Mouse (Mus musculus) embryonic facial prominence, embryonic 13.5 days (tissue): ENCODE results near the gene Krt28. TPM values are rescaled to one million over a fixed set of nuclear protein-coding genes. Genes with fewer than 3 reads are reported as not detected.

ENCODE experiments used
- ATAC-seq: fragments of 200-750 bp; cut with Nextera tagmentation; 2 replicates; pipeline ENCODE4 v1.8.0; 2017; ENCODE audit warnings: low read depth; ENCODE audit not compliant: insufficient number of reproducible peaks, insufficient read depth, low FRiP score, low TSS enrichment
- H3K27ac ChIP-seq: fragments of 300-500 bp; sonication (generic); 2 replicates; pipeline ENCODE4 v1.5.1; 2015; ENCODE audit warnings: moderate library complexity, mild to moderate bottlenecking, inconsistent platforms
- H3K27me3 ChIP-seq: fragments of 300-500 bp; sonication (generic); 2 replicates; pipeline ENCODE4 v1.6.1; 2015; ENCODE audit warnings: mild to moderate bottlenecking, inconsistent platforms
- H3K36me3 ChIP-seq: fragments of 300-500 bp; sonication (generic); 2 replicates; pipeline ENCODE4 v1.6.1; 2015; ENCODE audit warnings: mild to moderate bottlenecking, inconsistent platforms
- H3K4me1 ChIP-seq: fragments of 300-500 bp; sonication (generic); 2 replicates; pipeline ENCODE4 v1.6.1; 2015; ENCODE audit warnings: inconsistent platforms
- H3K4me2 ChIP-seq: fragments of 300-500 bp; sonication (generic); 2 replicates; pipeline ENCODE4 v1.6.1; 2015; ENCODE audit warnings: moderate library complexity, mild to moderate bottlenecking, inconsistent platforms
- H3K4me3 ChIP-seq: fragments of 300-500 bp; sonication (generic); 2 replicates; pipeline ENCODE4 v1.5.1; 2015; ENCODE audit warnings: mild to moderate bottlenecking, inconsistent platforms
- H3K9ac ChIP-seq: fragments of 300-500 bp; sonication (generic); 2 replicates; pipeline ENCODE4 v1.6.1; 2015; ENCODE audit warnings: mild to moderate bottlenecking, inconsistent platforms
- H3K9me3 ChIP-seq: fragments of 300-500 bp; sonication (generic); 2 replicates; pipeline ENCODE4 v1.6.1; 2016; ENCODE audit warnings: inconsistent platforms
- WGBS: fragments of 180-500 bp; shearing (Covaris S2); methylation state at CpG from one replicate; pipeline ENCODE4 v1.1.7; 2015; ENCODE audit warnings: mixed read lengths; 5-methylcytosine and 5-hydroxymethylcytosine counted together
- polyA plus RNA-seq: library from polyadenylated mRNA; unstranded; fragments of >200 nt; fragmentation: Nextera tagmentation; extraction: Ambion mirVana; gene quantifications from 2 replicates; pipeline ENCODE4 v1.2.1, GENCODE M21; 2015

Krt28 gene
- 1.1 and 1.4 TPM in 2 replicates for polyA plus RNA-seq

GRCm38 (mm10) chr11:99374803-99375202 is at the start of gene Krt28:
Krt28 (minus strand) TSS chr11:99374903.
- ATAC-seq: no peak
- H3K9ac ChIP-seq: no peak within 1 kb of the TSS
- 81% methylated on average over 13 of the region's 13 CpGs for WGBS
- H3K4me3 ChIP-seq: no peak within 1 kb of the TSS
- H3K4me2 ChIP-seq: no peak within 1 kb of the TSS
- H3K36me3 ChIP-seq: no peaks in the 10 kb centered on the region
- H3K9me3 ChIP-seq: no peaks in the 10 kb centered on the region
- no peaks in the 10 kb centered on the region for H3K4me1 ChIP-seq
- no peak within 1 kb of the TSS for H3K27ac ChIP-seq
- no peaks in the 10 kb centered on the region; the same call in 1 of the 2 replicates for H3K27me3 ChIP-seq

DNA sequence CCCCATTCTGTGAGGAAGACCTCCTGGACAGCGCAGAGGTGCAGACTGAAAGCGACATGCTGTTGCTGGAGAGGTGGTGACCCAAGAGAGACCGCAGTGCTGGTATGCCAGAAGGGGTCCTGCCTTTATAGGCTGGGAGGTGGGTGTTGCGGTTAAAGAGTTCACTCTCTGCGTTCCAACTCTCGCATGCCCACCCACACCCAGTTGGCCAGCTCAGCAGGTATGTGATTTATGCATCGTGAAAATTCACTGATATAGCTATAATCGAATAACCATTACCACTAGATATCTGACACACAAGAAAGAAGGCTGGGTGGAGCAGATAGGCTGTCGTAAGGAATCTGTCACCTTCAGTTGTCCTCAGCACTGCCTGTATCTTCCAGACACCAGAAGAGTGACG is 47.5 kb upstream of the Krt28 start, which contains the start of gene Krt12:
Gene Krt12, minus strand, starts transcription at position 101 of the 400 bp plus-strand sequence.
- H3K27ac ChIP-seq: no peak within 1 kb of the TSS
- no peak within 1 kb of the TSS for H3K4me3 ChIP-seq
- no peak within 1 kb of the TSS for H3K4me2 ChIP-seq
- H3K4me1 ChIP-seq: no peaks in the 10 kb centered on the region
- no peak within 1 kb of the TSS for H3K9ac ChIP-seq
- 85% methylated on average over 10 of the region's 10 CpGs for WGBS
- no peaks in the 10 kb centered on the region for H3K36me3 ChIP-seq
- H3K27me3 ChIP-seq: 0 out of 2 replicates have a peak, but pooled peaks cover 4% of the 10 kb centered on the region
- no peaks in the 10 kb centered on the region for H3K9me3 ChIP-seq
- ATAC-seq: no peak

- H3K4me3 ChIP-seq: no peak overlapping the region
Observed at GRCm38 (mm10) chr11:99420586-99420985, 45.9 kb upstream of the Krt28 start.

DNA sequence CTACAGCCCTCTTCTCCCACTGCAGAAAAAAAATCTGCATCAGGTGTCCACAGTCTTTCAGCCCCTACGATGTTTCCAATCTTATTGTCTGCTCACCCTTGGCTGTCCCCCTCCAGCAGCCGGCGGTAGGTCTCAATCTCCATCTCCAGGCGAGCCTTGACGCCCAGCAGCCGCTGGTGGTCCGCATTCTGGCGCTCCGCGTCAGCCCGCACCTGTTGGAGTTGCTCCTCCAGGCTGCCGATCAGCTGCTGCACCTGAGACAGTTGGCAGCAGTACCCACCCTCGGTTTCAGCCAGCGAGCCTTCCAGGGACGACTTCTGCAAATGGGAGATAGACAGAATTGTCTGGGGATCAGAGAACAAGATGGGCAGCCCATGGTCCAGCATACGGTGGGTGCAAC is 43.1 kb upstream of the Krt28 start:
- Histone ChIP-seq H3K4me1 (no peaks in the 10 kb centered on the region), H3K36me3 (no peaks in the 10 kb centered on the region), H3K27me3 (0 out of 2 replicates have a peak, but pooled peaks cover 4% of the 10 kb centered on the region), H3K4me3 (no peak overlapping the region), H3K27ac (no peak overlapping the region), H3K4me2 (no peak overlapping the region), H3K9ac (no peak overlapping the region), H3K9me3 (no peaks in the 10 kb centered on the region)
- ATAC-seq: no peak
- 72% methylated on average over 16 of the region's 16 CpGs for WGBS

More at GRCm38 (mm10) chr11:99420586-99420985, 45.9 kb upstream of the Krt28 start:
- 50% methylated on average over 10 of the region's 10 CpGs for WGBS
- ATAC-seq: no peak
- H3K27me3 ChIP-seq: 0 out of 2 replicates have a peak, but pooled peaks cover 4% of the 10 kb centered on the region
- no peaks in the 10 kb centered on the region for H3K36me3 ChIP-seq
- H3K27ac ChIP-seq: no peak overlapping the region
- no peak overlapping the region for H3K4me2 ChIP-seq
- no peaks in the 10 kb centered on the region for H3K4me1 ChIP-seq
- H3K9ac ChIP-seq: no peak overlapping the region
- no peaks in the 10 kb centered on the region for H3K9me3 ChIP-seq

DNA sequence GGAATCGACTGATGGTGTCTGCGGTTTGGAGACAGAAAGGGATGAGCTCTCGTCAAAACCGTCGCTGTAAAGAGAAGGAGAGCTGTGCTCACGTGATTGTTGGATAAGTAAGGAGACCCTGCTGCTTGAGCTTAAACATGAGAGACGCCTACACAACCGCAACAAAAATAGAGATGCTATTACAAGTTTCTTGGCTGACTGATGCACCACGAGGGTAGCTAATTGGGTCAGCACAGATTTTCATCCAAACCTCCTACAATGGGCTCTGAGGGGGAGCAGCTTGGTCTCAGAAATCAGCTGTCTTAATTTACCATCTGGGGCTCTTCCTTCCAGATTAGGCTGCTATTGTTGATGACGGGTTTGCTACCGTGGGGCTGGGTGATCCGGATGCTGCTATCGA is 42.2 kb upstream of the Krt28 start:
- Histone ChIP-seq H3K9me3 (no peaks in the 10 kb centered on the region), H3K4me1 (no peaks in the 10 kb centered on the region), H3K4me3 (no peak overlapping the region), H3K9ac (no peak overlapping the region), H3K27ac (no peak overlapping the region), H3K27me3 (0 out of 2 replicates have a peak, but pooled peaks cover 4% of the 10 kb centered on the region), H3K36me3 (no peaks in the 10 kb centered on the region), H3K4me2 (no peak overlapping the region)
- no peak for ATAC-seq
- WGBS: 86% methylated on average over 13 of the region's 13 CpGs

DNA sequence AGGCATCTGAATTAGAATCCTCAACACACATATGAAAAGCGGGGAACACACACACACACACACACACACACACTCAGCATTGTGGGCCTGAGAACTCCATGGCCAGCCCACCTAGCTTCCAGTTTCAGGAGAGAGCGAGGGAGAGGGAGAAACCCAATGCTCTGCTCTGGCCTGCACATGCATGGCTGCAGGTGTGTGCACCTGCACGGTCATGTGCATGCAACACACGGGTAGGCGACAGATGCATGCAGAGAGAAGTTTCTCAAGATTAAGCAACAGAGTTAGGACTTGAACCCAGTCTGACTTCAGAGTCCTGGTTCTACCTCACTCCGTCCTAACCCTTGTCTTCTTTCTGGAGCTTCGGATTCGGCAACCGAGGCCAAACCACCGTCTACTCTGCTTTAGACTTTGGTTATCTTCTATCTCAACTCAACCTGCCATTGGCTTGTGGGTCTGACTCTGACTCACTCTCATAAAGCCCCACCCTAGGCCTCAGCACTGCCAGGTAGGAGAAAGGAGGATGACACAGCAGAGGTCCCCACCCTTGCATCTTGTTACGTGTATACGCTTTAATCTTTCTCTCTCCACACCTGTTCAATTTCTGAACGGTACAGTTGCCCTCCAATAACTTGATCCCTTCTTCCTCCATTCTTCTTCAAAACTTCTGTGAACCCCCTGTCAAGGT is 39.9 kb upstream of the Krt28 start:
- H3K27ac ChIP-seq: no peak overlapping the region
- 0 out of 2 replicates have a peak, but pooled peaks cover 4% of the 10 kb centered on the region for H3K27me3 ChIP-seq
- H3K4me2 ChIP-seq: no peak overlapping the region
- H3K9ac ChIP-seq: no peak overlapping the region
- no peaks in the 10 kb centered on the region for H3K4me1 ChIP-seq
- H3K4me3 ChIP-seq: no peak overlapping the region
- no peak for ATAC-seq
- H3K36me3 ChIP-seq: no peaks in the 10 kb centered on the region
- WGBS: 88% methylated on average over 13 of the region's 13 CpGs
- H3K9me3 ChIP-seq: no peaks in the 10 kb centered on the region

DNA sequence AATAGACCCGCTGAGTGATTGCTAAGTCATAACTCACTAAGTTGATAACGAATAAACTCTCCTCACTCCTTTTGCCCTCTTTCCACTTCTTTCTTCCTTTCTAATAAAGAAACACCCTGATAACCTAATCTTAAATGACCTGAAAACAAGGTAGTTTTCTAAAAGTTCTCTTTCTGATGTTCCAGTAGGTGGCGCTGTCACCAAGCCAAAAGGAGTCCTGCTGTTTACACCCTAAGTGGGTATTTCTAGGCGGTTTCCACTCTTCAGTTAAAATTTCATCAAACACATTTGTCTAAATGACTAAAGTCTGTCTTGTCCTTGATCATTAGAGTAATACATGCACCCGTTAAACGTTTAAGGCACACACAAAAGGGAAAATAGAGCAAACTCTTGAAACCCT is 38.5 kb upstream of the Krt28 start:
- WGBS: 21% methylated on average over 6 of the region's 6 CpGs
- ATAC-seq: no peak
- Histone ChIP-seq H3K36me3 (no peaks in the 10 kb centered on the region), H3K27ac (no peak overlapping the region), H3K4me2 (no peak overlapping the region), H3K9ac (no peak overlapping the region), H3K4me1 (no peaks in the 10 kb centered on the region), H3K4me3 (no peak overlapping the region), H3K27me3 (0 out of 2 replicates have a peak, but pooled peaks cover 4% of the 10 kb centered on the region), H3K9me3 (no peaks in the 10 kb centered on the region)

- Histone ChIP-seq H3K27ac (no peak overlapping the region), H3K9ac (no peak overlapping the region), H3K4me1 (no peaks in the 10 kb centered on the region), H3K27me3 (peaks cover 4% of the 10 kb centered on the region; the same call in 1 of the 2 replicates), H3K9me3 (no peaks in the 10 kb centered on the region), H3K4me3 (no peak overlapping the region), H3K36me3 (no peaks in the 10 kb centered on the region), H3K4me2 (no peak overlapping the region)
- ATAC-seq: no peak
- WGBS: 75% methylated on average over 10 of the region's 10 CpGs
Observed at GRCm38 (mm10) chr11:99406186-99406585, 31.5 kb upstream of the Krt28 start.

- H3K4me3 ChIP-seq: no peak overlapping the region
- peaks cover 15% of the 10 kb centered on the region for H3K27me3 ChIP-seq
- no peak overlapping the region for H3K4me2 ChIP-seq
- no peaks in the 10 kb centered on the region for H3K36me3 ChIP-seq
- 86% methylated on average over 13 of the region's 13 CpGs for WGBS
- no peak overlapping the region for H3K9ac ChIP-seq
- no peaks in the 10 kb centered on the region for H3K9me3 ChIP-seq
- no peak for ATAC-seq
- no peak overlapping the region for H3K27ac ChIP-seq
- no peaks in the 10 kb centered on the region for H3K4me1 ChIP-seq
Observed at GRCm38 (mm10) chr11:99399956-99400549, 25.4 kb upstream of the Krt28 start.

DNA sequence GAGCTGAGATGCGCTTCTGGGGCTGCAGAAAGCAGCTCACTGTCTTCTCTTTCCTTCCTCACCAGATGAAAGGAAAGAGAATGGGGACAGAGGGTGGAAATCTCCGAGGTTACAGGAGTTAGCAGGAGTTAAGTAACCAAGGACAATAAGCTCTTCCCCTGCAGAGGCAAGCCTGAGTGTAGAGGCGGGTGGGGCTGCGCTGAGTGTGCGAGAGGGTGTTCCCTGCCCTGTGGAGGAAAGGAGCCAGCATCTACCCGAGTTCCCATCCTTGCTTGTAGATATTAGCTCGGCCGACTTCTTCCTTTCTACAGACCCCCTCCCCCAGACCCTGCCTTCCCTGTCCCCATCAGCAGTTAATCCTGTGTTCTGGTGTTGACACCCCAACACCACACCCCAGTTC is 24.1 kb upstream of the Krt28 start:
- Histone ChIP-seq H3K9ac (no peak overlapping the region), H3K36me3 (no peaks in the 10 kb centered on the region), H3K27ac (no peak overlapping the region), H3K4me3 (no peak overlapping the region), H3K9me3 (no peaks in the 10 kb centered on the region), H3K4me1 (no peaks in the 10 kb centered on the region), H3K27me3 (peaks cover 15% of the 10 kb centered on the region), H3K4me2 (no peak overlapping the region)
- 62% methylated on average over 8 of the region's 8 CpGs for WGBS
- no peak for ATAC-seq

- H3K27me3 ChIP-seq: peaks cover 15% of the 10 kb centered on the region
- H3K9ac ChIP-seq: no peak overlapping the region
- WGBS: 77% methylated on average over 3 of the region's 3 CpGs
- no peaks in the 10 kb centered on the region for H3K9me3 ChIP-seq
- no peak overlapping the region for H3K4me2 ChIP-seq
- H3K36me3 ChIP-seq: no peaks in the 10 kb centered on the region
- no peaks in the 10 kb centered on the region for H3K4me1 ChIP-seq
- ATAC-seq: no peak
- no peak overlapping the region for H3K27ac ChIP-seq
- H3K4me3 ChIP-seq: no peak overlapping the region
Observed at GRCm38 (mm10) chr11:99398084-99398483, 23.4 kb upstream of the Krt28 start.

- WGBS: 84% methylated on average over 2 of the region's 2 CpGs
- Histone ChIP-seq H3K4me1 (0 out of 2 replicates have a peak, but pooled peaks cover 3% of the 10 kb centered on the region), H3K9ac (no peak overlapping the region), H3K4me3 (no peak overlapping the region), H3K9me3 (no peaks in the 10 kb centered on the region), H3K4me2 (no peak overlapping the region), H3K27me3 (peaks cover 11% of the 10 kb centered on the region), H3K36me3 (no peaks in the 10 kb centered on the region), H3K27ac (no peak overlapping the region)
- ATAC-seq: no peak
Observed at GRCm38 (mm10) chr11:99396661-99397060, 22.0 kb upstream of the Krt28 start.
